Mouse (Mus musculus) small intestine, adult 2 months (tissue): ENCODE measurements around the gene Hdac11.

Experiments
- CTCF ChIP-seq: fragments of 200-500 bp; IDR thresholded peaks from 2 replicates; pipeline ENCODE4 v1.5.1; 2012; ENCODE audit warnings: low read depth, mild to moderate bottlenecking, control low read depth, inconsistent platforms, low read length, moderate library complexity, mixed read lengths; ENCODE audit not compliant: insufficient replicate concordance, insufficient read length; ENCODE audit errors: extremely low read depth
- POLR2A ChIP-seq: fragments of 200-500 bp; IDR thresholded peaks from 2 replicates; pipeline ENCODE4 v1.6.1; 2012; ENCODE audit warnings: low read depth, mild to moderate bottlenecking, control low read depth, inconsistent platforms, low read length, moderate library complexity

GRCm38 (mm10) chr6:91169129-91169528, 12.7 kb downstream of the Hdac11 start:
- TF ChIP-seq CTCF (no peak), POLR2A (no peak)
